Mouse (Mus musculus) left cerebral cortex, adult 2 months (tissue): ENCODE measurements around the gene Etfbkmt. TPM values are rescaled to one million over a fixed set of nuclear protein-coding genes. Genes with fewer than 3 reads are reported as not detected.

Experiments used
- DNase-seq, 2 experiments: peaks; one replicate each; pipeline ENCODE4 v3.0.0; 2021 to 2022; ENCODE audit warnings: low spot score in 2 of 2, mixed read lengths in 1 of 2; ENCODE audit errors: extremely low spot score in 1 of 2
- H3K27ac ChIP-seq: fragments of 200-600 bp; 2 replicates; pipeline ENCODE4 v1.8.1; 2022
- H3K4me3 ChIP-seq: fragments of 200-600 bp; 2 replicates; pipeline ENCODE4 v1.8.1; 2022
- CTCF ChIP-seq: fragments of 200-600 bp; IDR thresholded peaks from 2 replicates; pipeline ENCODE4 v1.8.1; 2022; ENCODE audit warnings: antibody characterized with exemption, mild to moderate bottlenecking, moderate library complexity
- intact Hi-C: fragments of 180-260 bp; cut with DNase I; formaldehyde crosslinking; loops from one replicate; pipeline ENCODE4 v1.15.1; 2025
- total RNA-seq, 2 experiments: library from RNA; stranded (reverse); gene quantifications; 2 replicates each; pipeline ENCODE4 v1.2.3; 2021

The Etfbkmt gene
- total RNA-seq, 2 experiments from 2014 or later: 2.2 to 2.6 TPM

DNA sequence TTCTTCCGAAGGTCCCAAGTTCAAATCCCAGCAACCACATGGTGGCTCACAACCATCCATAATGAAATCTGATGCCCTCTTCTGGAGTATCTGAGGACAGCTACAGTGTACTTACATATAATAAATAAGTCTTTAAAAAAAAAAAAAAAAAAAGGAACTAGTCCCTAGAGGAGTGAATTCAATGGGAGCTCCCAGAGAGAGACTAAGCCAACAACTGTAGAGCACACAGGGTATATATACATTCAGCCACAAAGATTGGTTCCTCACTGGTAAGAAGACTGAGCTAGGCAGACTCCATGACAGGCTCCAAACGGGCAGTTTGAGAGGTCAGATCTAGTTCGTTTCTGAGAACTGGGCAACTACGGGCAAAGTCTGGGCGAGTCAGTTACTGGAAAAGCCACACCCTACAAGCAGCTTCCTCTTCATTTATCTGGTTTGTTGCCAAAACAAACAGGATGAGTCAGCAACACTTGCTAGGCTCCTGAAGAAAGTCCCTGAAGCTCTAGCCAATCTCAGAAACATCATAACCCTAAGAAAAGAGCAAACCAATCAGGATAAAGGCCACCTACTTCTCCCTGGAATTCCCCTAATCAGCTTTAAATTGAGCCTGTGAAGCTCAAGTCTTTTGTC, 53.7 kb downstream of the Etfbkmt start:
- no peak for TF ChIP-seq CTCF
- H3K27ac ChIP-seq: no peak overlapping the region
- intact Hi-C loops: no loop called here
- H3K4me3 ChIP-seq: no peak overlapping the region
- no peak for DNase-seq

DNA sequence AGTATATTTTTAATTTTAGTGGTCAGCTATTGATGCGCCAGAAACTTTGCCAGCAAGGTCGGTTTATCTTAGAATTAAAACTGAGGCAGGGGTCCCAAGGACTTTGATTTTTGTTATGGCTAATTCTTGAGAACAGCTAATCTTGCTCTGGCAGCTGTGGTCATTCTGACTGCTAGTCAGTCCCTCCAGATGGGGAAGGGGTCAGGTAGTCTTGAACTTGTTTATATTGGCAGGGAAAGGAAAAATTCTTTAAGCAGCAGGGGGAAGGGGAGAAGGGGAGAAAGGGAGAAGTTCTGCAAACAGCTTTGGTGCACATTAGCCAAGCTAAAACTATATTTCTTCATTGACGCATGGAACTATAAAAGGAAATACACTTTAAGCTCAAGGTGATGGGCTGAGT, 57.5 kb downstream of the Etfbkmt start:
- Histone ChIP-seq H3K27ac (no peak overlapping the region), H3K4me3 (no peak overlapping the region)
- no peak for TF ChIP-seq CTCF
- DNase-seq: no peak
- intact Hi-C loops: no loop called here

DNA sequence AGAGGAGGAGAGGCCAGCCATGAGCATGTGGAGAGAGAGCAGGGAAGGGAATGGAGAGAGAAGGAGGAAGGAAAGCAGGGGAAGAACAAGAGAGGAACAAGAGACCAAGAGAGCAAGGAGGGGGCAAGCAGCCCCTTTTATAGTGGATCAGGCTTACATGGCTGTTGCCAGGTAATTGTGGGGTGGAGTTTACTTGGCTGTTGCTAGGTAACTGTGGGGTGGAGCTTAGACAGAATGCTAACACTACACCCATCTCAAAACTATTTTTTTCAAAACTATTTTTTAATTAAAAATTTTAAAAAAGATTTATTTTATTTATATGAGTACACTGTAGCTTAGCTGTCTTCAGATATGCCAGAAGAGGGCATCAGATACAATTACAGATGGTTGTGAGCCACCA, 58.9 kb downstream of the Etfbkmt start:
- no peak for TF ChIP-seq CTCF
- intact Hi-C loops: no loop called here
- Histone ChIP-seq H3K4me3 (no peak overlapping the region), H3K27ac (no peak overlapping the region)
- DNase-seq: no peak

Other genes starting within 250 kb of the Etfbkmt start
- 1 to 10 TPM; 7.7 to 8.0 TPM for gene Caprin2, start 243.6 kb upstream of the Etfbkmt start, total RNA-seq
- gene Sinhcaf, start 193.4 kb upstream of the Etfbkmt start, total RNA-seq: 1 to 10 TPM; 3.3 to 4.4 TPM
- gene Dennd5b, start 38.2 kb upstream of the Etfbkmt start, total RNA-seq: 10 to 100 TPM; 67.8 to 73.1 TPM
- gene Gm10203, start 9.7 kb upstream of the Etfbkmt start, total RNA-seq: not detected
- 10 to 100 TPM; 34.7 to 36.6 TPM for gene Amn1, start 48.9 kb downstream of the Etfbkmt start, total RNA-seq
- gene Resf1, start 169.6 kb downstream of the Etfbkmt start, total RNA-seq: 10 to 100 TPM; 16.3 to 18.2 TPM